Mouse (Mus musculus) layer of hippocampus, postnatal 14 days (tissue): Measurements from ENCODE around the gene Arl15. TPM values are rescaled to one million over a fixed set of nuclear protein-coding genes. Genes with fewer than 3 reads are reported as not detected.
"Not testable (repeated sequence)": the region's sequence is repeated elsewhere in the genome, so short reads cannot be mapped to it uniquely, and the experiment has no call there.

Experiments used
- DNase-seq, 2 experiments: peaks; one replicate each; pipeline ENCODE4 v3.0.0; 2021 to 2022; ENCODE audit warnings: low spot score in 2 of 2, mixed read lengths in 1 of 2
- long read RNA-seq, 2 experiments: library from polyadenylated mRNA; stranded (forward); transcript quantifications; one replicate each; pipeline ENCODE4 v2.0.0; 2021
- total RNA-seq, 2 experiments: library from RNA; stranded (reverse); gene quantifications; 2 replicates each; pipeline ENCODE4 v1.2.3; 2021

The Arl15 gene
- total RNA-seq = 10 to 100 TPM; 49.2 to 52.8 TPM
- long read RNA-seq, experiment 1, partial matches to known transcripts = 0 of 14 reads
- long read RNA-seq, experiment 1, other reads (novel, unspliced or antisense) = 14 of 14 reads
- long read RNA-seq, experiment 2, partial matches to known transcripts = 0 of 22 reads
- long read RNA-seq, experiment 2, other reads (novel, unspliced or antisense) = 21 of 22 reads

DNA sequence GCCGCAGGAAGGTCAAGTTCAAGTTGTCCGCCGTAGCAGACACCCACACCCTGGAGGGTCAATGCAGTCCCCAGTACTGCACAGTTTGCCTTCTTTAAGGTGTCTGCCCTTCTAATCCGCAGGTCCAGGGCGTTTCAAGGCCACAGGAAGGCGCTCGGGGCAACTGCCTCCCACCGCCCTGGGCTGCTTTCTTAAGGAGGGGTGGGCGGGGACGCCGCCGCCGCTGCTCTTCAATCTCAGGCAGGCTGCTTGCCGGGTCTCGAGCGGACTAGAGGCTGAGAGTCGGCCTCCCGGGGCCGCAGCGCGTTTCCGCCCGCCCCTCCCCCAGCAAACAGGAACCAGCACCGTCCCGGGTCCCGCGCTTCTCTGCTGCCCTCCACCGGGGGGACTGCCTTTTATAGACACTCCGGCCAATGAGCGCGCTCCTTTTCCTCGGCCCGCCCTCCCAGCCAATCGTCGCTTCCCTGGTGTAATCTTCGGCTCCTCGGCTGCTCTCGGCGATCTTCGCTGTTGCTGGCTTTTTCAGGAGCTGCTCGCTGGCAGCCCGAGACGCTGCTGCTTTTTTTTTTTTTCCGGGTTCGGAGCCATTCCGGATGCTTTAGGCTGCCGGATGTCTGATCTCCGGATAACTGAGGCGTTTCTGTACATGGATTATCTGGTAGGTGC is at the start of gene Arl15:
Arl15 (plus strand) TSS at position 467 of the 666 bp plus-strand sequence.
- DNase-seq = peak; percentile 97 to 98

GRCm38 (mm10) chr13:113745301-113745700 is 49.0 kb upstream of the Arl15 start:
- no peak for DNase-seq

GRCm38 (mm10) chr13:113750766-113751165 is 43.5 kb upstream of the Arl15 start:
- no peak for DNase-seq

- DNase-seq = no peak
These were observed 39.3 kb upstream of the Arl15 start for GRCm38 (mm10) chr13:113754731-113755689.

DNA sequence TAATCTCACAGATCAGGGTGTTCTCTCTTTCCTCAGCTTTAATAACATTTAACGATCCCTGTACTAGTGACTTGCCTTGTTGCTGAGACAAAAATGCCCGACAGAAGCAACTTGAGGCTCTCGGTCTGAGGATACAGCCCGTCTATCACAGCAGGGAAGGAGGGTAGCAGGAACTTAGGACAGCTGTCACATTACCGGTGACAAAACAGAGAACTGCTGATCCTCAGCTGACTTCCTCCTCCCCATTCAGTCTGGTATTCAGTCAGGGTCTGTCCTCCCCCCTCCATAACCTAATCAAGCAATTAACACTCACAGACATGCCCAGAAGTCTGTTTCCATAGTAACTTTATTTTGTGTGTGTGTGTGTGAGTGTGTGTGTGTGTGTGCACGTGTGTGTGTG is 38.5 kb upstream of the Arl15 start:
- no peak for DNase-seq

DNA sequence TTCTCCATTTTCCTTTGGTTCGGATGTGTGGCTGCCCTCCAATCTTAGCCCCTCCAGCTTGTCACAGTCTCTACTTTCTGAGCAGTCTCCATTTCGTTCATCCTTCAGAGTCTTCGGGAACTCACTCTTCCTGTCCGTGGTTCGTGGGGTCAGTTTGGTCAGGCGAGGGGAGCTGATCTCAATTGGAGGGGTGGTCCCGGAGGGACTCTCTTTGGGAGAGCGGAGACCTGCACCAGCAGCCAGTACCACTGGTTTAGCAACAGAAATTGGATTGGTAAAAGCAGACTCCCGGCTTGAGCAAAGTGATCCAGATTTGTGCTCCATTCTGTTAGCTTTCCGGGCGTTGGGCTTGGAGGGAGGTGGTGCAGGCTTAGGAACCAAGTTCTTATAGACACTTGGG is 32.6 kb upstream of the Arl15 start:
- no peak for DNase-seq

- DNase-seq = no peak
These were observed 31.4 kb upstream of the Arl15 start for GRCm38 (mm10) chr13:113762766-113763516.

GRCm38 (mm10) chr13:113765411-113765810 is 28.9 kb upstream of the Arl15 start:
- DNase-seq = no peak

- DNase-seq = no peak
These were observed 24.5 kb upstream of the Arl15 start for GRCm38 (mm10) chr13:113769829-113770228.

- no peak for DNase-seq
These were observed 24.0 kb upstream of the Arl15 start for GRCm38 (mm10) chr13:113770340-113770739.

DNA sequence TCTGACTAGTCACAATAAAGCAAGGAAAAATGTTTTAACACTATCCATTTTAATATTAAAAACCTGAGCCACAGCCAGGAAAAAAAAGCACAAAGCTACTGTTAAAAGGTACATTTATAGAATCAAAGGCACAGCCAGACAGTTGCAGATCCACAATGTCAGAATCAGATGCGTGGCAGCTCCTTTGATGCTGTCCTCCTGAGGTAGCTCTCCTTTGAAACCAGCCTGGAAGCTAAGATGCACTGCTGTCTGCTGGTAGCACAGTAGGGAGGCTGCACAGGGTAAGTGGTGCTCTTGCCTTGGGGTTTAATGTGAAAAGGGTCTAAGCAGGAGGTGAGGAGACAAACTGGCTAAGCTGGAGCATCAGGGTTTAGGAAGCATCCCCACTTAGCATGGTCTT is 23.0 kb upstream of the Arl15 start:
- DNase-seq = no peak

DNA sequence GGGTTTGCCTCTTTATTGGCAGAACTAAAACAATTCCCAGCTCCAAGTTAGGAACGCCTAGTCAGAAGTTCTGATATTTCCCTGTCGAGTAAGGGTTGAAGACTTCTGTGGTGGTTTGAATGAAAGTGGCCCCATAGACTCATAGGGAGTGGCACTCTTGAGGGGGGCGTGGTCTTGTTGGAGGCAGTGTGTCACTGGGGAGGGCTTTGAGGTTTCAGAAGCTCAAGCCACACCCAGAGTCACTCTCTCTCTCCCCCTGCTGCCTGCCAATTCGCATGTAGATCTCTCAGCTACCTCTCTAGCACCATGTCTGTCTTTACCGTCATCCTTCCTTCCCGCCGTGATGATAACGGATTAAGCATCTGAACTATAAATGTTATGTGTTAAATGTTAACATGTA is 19.5 kb upstream of the Arl15 start:
- DNase-seq = no peak

DNA sequence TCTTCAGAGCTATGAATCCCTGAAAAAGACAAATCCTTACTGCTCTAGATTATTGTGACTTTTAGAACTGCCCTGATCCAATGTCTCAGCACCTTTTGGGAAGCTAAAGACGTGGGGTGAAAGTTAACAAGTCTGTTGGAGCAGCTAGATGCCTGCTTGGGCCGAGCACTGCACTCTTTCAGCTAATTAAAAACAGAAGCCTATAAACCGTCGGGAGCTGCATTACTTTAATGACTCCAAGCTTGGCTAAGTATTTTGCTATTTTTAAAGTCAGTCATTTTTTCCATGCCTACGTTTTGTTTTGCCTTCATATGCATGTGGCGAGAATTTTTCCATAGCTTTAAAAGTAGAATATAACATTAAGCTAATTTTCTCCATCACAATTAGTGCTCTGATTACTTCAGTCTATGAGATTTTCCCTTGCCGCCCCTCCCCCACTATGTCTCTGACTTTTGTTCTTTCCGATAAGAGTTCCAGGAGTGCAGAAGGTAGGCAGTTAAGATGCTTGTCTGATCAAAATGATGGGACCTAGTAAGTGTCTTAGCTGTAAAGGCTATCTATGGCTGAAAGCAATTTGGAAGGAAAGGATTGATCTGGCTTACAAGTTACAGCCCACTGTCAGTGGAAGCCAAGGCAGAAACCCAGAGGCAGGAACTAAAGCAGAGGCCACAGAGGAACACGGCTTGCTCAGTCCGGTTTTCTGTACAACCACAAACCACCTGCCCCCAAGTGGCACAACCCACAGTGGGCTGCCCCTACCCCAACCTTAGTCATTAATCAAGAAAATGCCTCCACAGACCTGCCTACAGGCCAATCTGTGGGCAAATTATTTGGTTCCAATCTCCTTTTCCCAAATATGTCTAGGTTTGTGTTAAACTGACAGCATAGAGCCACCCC is 18.8 kb upstream of the Arl15 start:
- no peak for DNase-seq

DNA sequence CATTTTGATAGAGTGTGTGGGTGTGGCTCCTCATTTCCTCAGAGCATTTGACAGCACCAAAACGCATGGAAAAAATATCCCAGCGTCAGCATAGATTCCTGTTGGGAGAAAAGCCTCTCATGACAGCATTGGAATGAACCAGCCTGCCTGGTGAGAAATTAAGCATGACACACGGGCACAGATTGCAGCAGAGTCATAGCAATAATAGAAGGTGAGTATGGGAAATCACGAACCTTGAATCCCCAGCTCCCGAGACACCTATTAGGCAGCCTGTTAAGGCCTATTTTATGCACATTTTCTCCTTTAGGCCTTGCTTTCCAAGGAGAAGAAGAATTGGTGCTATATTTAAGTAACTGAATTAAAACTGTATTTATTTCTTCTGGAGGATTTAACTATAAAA is 8.5 kb upstream of the Arl15 start:
- DNase-seq = no peak

- DNase-seq = no peak
These were observed 7.2 kb upstream of the Arl15 start for GRCm38 (mm10) chr13:113787136-113787535.

DNA sequence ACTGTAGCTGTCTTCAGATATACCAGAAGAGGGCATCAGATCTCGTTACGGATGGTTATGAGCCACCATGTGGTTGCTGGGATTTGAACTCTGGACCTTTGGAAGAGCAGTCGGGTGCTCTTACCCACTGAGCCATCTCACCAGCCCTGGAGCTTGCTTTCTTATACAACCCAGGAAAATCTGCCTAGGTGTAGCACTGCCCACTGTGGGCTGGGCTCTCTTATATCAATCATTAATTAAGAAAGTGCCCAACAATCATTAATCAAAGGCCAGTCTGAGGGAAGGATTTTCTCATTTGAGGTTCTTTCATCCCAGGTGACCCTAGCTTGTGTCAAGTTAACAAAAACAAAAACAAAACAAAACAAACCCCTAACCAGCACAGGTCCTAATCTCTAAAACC is 4.3 kb upstream of the Arl15 start:
- DNase-seq = not testable (repeated sequence)

DNA sequence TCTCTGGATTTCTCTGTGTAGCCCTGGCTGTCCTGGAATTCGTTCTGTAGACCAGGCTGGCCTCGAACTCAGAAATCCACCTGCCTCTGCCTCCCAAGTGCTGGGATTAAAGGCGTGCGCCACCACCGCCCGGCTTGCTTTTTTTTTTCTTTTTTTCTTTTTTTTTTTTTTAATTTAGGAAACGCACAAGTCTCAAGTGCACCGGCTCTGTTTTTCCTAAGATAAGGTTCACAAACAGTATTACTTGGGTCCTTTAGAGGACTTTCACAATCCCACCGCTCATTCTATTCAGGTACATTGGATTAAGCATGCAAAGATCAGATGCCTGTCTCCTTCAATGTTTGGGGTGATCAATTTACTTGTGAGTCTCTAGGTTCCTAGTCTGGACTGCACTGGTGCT is 668 bp upstream of the Arl15 start:
- no peak for DNase-seq

DNA sequence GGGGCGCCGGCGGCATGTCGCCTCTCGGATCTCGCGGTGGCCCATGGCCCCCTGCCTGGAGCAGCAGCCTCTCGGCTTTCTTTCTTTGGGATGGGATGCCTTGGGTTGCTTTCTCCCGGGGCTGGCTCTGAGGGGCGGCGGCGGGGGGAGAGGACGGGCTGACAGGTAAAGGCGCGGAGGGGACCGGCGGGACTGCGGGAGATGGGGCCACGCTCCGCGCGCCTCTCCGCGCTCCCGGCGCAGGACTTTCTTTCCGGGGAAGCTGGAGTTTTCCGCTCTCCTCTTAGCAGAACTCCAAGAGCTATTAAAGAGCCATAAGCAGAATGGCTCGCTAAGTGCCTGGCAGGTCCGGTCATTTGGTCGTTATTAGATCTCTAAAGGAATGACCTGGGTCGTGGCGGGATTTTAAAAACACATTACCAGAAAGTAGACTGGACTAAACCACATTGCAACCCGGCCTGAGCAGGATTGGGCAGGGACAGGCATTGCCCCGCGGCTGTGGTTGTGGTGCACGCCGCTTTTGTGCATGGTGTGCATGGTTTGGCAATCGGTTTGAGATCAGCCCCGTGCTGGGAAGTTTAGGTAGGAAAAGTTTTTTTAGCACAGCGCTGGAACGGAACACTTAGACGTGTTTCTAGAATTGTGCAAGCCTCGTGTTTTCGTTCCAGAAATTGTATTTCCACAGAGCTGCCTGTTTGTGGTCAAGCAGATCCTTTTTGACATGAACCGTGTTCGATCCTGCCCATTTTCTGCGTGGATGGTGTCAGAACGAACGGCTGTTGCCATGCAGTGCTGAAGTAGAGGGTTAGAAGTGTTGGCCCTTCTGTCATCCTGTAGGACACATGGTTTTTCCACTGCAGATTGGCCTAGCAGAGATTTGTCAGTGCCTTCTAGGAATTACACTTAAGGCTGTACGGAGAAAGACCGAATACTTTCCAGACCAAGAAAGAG is 675 bp downstream of the Arl15 start:
- peak; percentile 21 to 42 for DNase-seq

- DNase-seq = no peak
These were observed 3.1 kb downstream of the Arl15 start for GRCm38 (mm10) chr13:113797378-113797777.
